Mouse (Mus musculus) bone marrow, adult 2 months (tissue): ENCODE results near the gene Gm17545. TPM values are rescaled to one million over a fixed set of nuclear protein-coding genes. Genes with fewer than 3 reads are reported as not detected.

Experiments
- H3K27ac ChIP-seq: fragments of 200-500 bp; 2 replicates; pipeline ENCODE4 v1.5.1; 2012; ENCODE audit warnings: low read depth, mild to moderate bottlenecking, control low read depth, inconsistent platforms, low read length; ENCODE audit not compliant: control insufficient read depth, poor library complexity, insufficient read depth
- H3K4me1 ChIP-seq: fragments of 200-500 bp; 2 replicates; pipeline ENCODE4 v1.6.1; 2011; ENCODE audit warnings: low read length; ENCODE audit not compliant: control insufficient read depth, insufficient read depth
- H3K4me3 ChIP-seq: fragments of 200-500 bp; replicated peaks from 2 replicates; pipeline ENCODE3; 2011; ENCODE audit warnings: mild to moderate bottlenecking, low read depth, low read length, control low read depth; ENCODE audit not compliant: control insufficient read depth
- CTCF ChIP-seq: fragments of 200-500 bp; IDR thresholded peaks from 2 replicates; pipeline ENCODE4 v1.5.1; 2011; ENCODE audit warnings: low read length, control low read depth; ENCODE audit not compliant: control insufficient read depth, insufficient read depth
- POLR2A ChIP-seq: fragments of 200-500 bp; IDR thresholded peaks from 2 replicates; pipeline ENCODE4 v1.6.1; 2011; ENCODE audit warnings: low read depth, mild to moderate bottlenecking, control low read depth, low read length, borderline replicate concordance; ENCODE audit not compliant: control insufficient read depth
- WGBS: fragments of 180-500 bp; shearing (Covaris S2); methylation state at CpG from one replicate; pipeline ENCODE4 v1.1.7; 2018; 5-methylcytosine and 5-hydroxymethylcytosine counted together
- polyA plus RNA-seq: library from polyadenylated mRNA; stranded (reverse); fragments of >200 nt; gene quantifications from 2 replicates; pipeline ENCODE4 v1.2.4, GENCODE M21; 2011; ENCODE audit warnings: low replicate concordance; ENCODE audit not compliant: missing spikeins, insufficient read depth, insufficient read length

Gene Gm17545
- polyA plus RNA-seq, 1 experiment: not detected

- Histone ChIP-seq H3K27ac (no peak overlapping the region), H3K4me1 (peaks cover 1% of the 10 kb centered on the region; the same call in 1 of the 2 replicates), H3K4me3 (no peak overlapping the region)
- TF ChIP-seq CTCF (no peak), POLR2A (no peak)
- 65% methylated on average over 8 of the region's 8 CpGs for WGBS
Observed at GRCm38 (mm10) chr9:22468899-22469259, 14.8 kb downstream of the Gm17545 start.

DNA sequence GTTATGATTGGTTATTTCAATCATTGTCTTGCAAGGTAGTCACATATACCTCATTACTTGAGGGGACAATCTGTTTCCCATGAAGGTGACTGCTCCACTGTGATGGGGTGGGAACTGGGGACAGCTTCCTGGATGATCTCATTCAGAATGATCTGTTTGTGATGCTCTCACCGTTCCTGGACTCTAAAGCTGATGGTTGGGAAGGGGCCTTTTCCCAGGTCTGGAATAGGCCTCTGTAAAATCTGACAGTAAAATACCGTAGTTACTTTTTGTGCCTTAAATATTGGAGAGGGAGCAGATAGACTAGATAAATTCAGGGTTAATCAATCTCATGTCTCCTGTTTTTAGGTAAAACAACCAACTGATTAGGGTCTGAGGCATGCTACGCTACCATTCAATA, 15.6 kb downstream of the Gm17545 start, which contains the start of gene Rp9:
Rp9 (minus strand) TSS at position 101 of the 400 bp plus-strand sequence.
- WGBS: 92% methylated on average over 3 of the region's 3 CpGs
- TF ChIP-seq POLR2A (no peak), CTCF (no peak)
- Histone ChIP-seq H3K27ac (no peak within 1 kb of the TSS), H3K4me3 (peak within 1 kb of the TSS; percentile 66), H3K4me1 (peaks cover 1% of the 10 kb centered on the region; the same call in 1 of the 2 replicates)

- Histone ChIP-seq H3K4me3 (peak within 1 kb of the TSS; percentile 84), H3K4me1 (peaks cover 1% of the 10 kb centered on the region; the same call in 1 of the 2 replicates), H3K27ac (peak within 1 kb of the TSS; percentile 20; the same call in 1 of the 2 replicates)
- under 1% methylated on average over 25 of the region's 25 CpGs for WGBS
- no peak for TF ChIP-seq CTCF
- no peak for TF ChIP-seq POLR2A
Observed at GRCm38 (mm10) chr9:22475424-22475868, 21.4 kb downstream of the Gm17545 start, which contains the start of gene Bbs9. Gene Bbs9, plus strand, starts transcription at chr9:22475715.

- Histone ChIP-seq H3K4me3 (peak overlapping the region; percentile 84), H3K4me1 (peaks cover 1% of the 10 kb centered on the region; the same call in 1 of the 2 replicates), H3K27ac (no peak overlapping the region)
- TF ChIP-seq CTCF: no peak
- TF ChIP-seq POLR2A: no peak
- WGBS: 5% methylated on average over 10 of the region's 10 CpGs
Observed at GRCm38 (mm10) chr9:22476265-22476664, 22.2 kb downstream of the Gm17545 start.

DNA sequence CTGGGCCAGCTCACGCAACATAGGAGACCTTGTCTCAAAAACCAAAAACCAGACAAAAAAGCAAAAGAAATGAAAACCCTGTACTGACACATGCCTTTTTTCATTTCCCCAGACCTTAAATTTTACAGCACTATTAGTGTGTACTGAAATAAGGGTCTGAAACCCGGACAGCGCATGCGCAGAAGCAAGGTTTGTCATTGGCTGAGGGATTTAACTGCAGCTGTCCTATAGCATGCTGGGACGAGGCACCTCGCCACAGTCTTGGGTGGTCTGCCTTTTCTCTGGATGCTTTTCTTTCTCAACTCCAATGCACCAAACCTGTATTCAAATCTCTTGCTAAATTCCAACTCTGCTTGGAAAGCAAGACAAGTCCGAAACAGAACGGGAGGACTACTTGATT, 24.9 kb downstream of the Gm17545 start:
- H3K4me1 ChIP-seq: no peaks in the 10 kb centered on the region
- H3K27ac ChIP-seq: no peak overlapping the region
- no peak for TF ChIP-seq POLR2A
- no peak for TF ChIP-seq CTCF
- 92% methylated on average over 8 of the region's 8 CpGs for WGBS
- H3K4me3 ChIP-seq: no peak overlapping the region

DNA sequence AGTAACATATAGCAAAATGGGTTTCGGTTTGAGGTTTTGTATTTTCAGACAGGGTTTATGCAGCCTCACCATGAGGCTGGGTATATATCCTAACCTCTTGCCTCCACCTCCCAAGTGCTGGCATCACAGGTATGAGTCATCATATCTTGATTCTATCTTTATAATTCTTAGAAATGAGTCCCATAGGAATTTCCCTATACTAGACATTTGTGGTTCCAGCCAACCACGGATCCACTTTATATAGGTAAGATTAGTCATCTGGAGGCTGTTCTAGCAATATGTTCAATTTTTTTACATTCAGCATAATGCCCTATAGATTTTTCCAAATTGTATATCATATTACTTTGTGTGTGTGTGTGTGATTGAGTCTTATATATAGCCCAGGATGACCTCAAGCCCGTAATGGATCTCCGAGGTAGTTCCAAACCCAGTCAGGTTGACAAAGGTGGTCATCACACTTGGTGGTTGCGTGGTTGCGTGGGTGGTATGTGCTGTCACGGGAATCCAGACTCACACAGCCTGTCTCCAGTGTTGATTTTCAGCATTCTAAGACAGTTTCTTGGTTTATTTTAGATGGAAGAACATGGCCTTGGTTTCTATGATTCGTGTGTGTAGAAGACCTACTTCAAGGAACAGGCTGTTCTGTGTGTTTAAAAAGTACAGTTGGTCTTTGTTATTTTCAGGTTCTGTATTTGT, 29.9 kb downstream of the Gm17545 start:
- no peaks in the 10 kb centered on the region; the same call in 1 of the 2 replicates for H3K4me1 ChIP-seq
- no peak overlapping the region for H3K27ac ChIP-seq
- no peak overlapping the region for H3K4me3 ChIP-seq
- 86% methylated on average over 8 of the region's 8 CpGs for WGBS
- TF ChIP-seq CTCF (no peak), POLR2A (no peak)

DNA sequence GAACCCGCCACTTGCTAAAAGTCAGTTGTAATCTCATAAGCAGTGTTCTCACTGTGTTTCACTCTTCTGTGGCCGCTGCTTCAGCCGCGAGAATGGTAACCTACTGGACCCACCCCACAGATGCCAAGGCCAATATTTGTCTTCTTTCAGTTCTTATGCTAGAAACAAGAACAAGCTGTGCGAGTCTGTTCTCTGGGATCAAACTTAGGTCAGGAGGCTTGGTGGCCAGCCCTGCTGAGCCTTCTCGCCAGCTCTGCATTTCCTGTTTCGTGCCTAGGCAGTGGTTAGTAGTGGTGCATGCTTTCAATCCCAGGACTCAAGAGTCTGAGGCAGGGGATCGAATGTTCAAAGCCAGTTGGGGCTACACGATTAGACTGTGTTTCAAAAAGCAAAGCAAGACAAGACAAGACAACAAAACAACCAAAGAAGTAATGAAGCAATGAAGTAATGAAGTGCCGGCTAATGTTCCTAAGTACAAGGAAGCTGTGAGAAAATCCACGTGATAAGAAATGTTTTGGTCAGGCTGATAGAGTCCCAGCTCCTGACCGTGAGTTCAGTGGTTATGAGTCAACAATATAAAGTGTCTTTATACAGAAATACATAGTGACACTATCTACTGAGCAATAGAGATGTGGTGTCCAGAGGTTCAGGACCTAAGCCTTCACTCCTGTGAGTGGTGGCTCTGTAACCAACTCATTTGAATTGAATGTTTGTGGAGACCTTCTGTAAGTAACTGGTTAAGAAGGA, 30.6 kb downstream of the Gm17545 start:
- TF ChIP-seq CTCF (no peak), POLR2A (no peak)
- Histone ChIP-seq H3K4me3 (no peak overlapping the region), H3K27ac (no peak overlapping the region), H3K4me1 (no peaks in the 10 kb centered on the region; the same call in 1 of the 2 replicates)
- WGBS: 73% methylated on average over 12 of the region's 12 CpGs

- Histone ChIP-seq H3K27ac (no peak overlapping the region), H3K4me1 (no peaks in the 10 kb centered on the region; the same call in 1 of the 2 replicates), H3K4me3 (no peak overlapping the region)
- WGBS: 71% methylated on average over 7 of the region's 7 CpGs
- TF ChIP-seq CTCF (no peak), POLR2A (no peak)
Observed at GRCm38 (mm10) chr9:22486211-22486610, 32.1 kb downstream of the Gm17545 start.
